Mouse (Mus musculus) CH12.LX (cell line): Measurements from ENCODE around the gene Nomo1.

ENCODE experiments used
- HCFC1 ChIP-seq: IDR thresholded peaks from 2 replicates; pipeline ENCODE4 v1.6.1; 2012; ENCODE audit warnings: low read depth, mild to moderate bottlenecking, inconsistent platforms, low read length, improper control_type of control experiment
- MAX ChIP-seq: IDR thresholded peaks from 2 replicates; pipeline ENCODE4 v1.6.1; 2011; ENCODE audit warnings: low read length, improper control_type of control experiment

GRCm38 (mm10) chr7:46076844-46077243 lies 43.3 kb downstream of the Nomo1 start:
- no peak for TF ChIP-seq HCFC1
- TF ChIP-seq MAX: no peak
